Mouse (Mus musculus): ENCODE measurements around the gene Tssc4. TPM values are rescaled to one million over a fixed set of nuclear protein-coding genes. Genes with fewer than 3 reads are reported as not detected.

Gene Tssc4
- polyA plus RNA-seq, 1 experiment from 2014 or later, result 71.8 TPM

Other genes starting within 250 kb of the Tssc4 start
- gene Th, start 138.1 kb upstream of the Tssc4 start, polyA plus RNA-seq (2014; fragmentation: Nextera tagmentation; extraction: Ambion mirVana), result 1.7 and 27.3 TPM in 2 replicates
- gene Ascl2, start 100.0 kb upstream of the Tssc4 start, polyA plus RNA-seq (2014; fragmentation: Nextera tagmentation; extraction: Ambion mirVana), result 0.46 and 0.71 TPM in 2 replicates
- 0.62 and 0.85 TPM in 2 replicates for gene Tspan32, start 64.2 kb upstream of the Tssc4 start, polyA plus RNA-seq (2014; fragmentation: Nextera tagmentation; extraction: Ambion mirVana)
- gene Cd81, start 16.5 kb upstream of the Tssc4 start, polyA plus RNA-seq (2014; fragmentation: Nextera tagmentation; extraction: Ambion mirVana), result 456 and 461 TPM in 2 replicates
- gene Trpm5, start 25.4 kb downstream of the Tssc4 start, polyA plus RNA-seq (2014; fragmentation: Nextera tagmentation; extraction: Ambion mirVana), result 1.6 and 2.1 TPM in 2 replicates
- 1.8 and 2.4 TPM in 2 replicates for gene Kcnq1, start 37.1 kb downstream of the Tssc4 start, polyA plus RNA-seq (2014; fragmentation: Nextera tagmentation; extraction: Ambion mirVana)